Mouse (Mus musculus): ENCODE results near the gene Pafah1b3. TPM values are rescaled to one million over a fixed set of nuclear protein-coding genes. Genes with fewer than 3 reads are reported as not detected.

The Pafah1b3 gene
- polyA plus RNA-seq, 1 experiment: 42.7 TPM

GRCm38 (mm10) chr7:25277998-25278340 lies 19.8 kb downstream of the Pafah1b3 start:
- no peak for DNase-seq
- H3K4me3 ChIP-seq (replicated peaks; ENCODE audit: extremely low read depth, low read depth, low read length): peak overlapping the region; percentile 87
- TF ChIP-seq POLR2A (IDR thresholded peaks at IDR 0.05; ENCODE audit: borderline replicate concordance, extremely low read depth, low read depth, low read length): no peak
- no peak for TF ChIP-seq CTCF (IDR thresholded peaks at IDR 0.05; ENCODE audit: insufficient read depth, low read length)
- 3% methylated on average over 4 of the region's 4 CpGs for WGBS
- H3K4me1 ChIP-seq (ENCODE audit: control insufficient read depth, insufficient read depth, low read length): peaks cover 33% of the 10 kb centered on the region

GRCm38 (mm10) chr7:25277405-25277804 lies 20.4 kb downstream of the Pafah1b3 start:
- no peak overlapping the region for H3K4me3 ChIP-seq (replicated peaks; ENCODE audit: extremely low read depth, low read depth, low read length)
- no peak for DNase-seq

GRCm38 (mm10) chr7:25275555-25276298 lies 22.1 kb downstream of the Pafah1b3 start:
- H3K4me3 ChIP-seq (replicated peaks; ENCODE audit: extremely low read depth, low read depth, low read length): no peak overlapping the region
- TF ChIP-seq CTCF (IDR thresholded peaks at IDR 0.05; ENCODE audit: insufficient read depth, low read length) (no peak), POLR2A (IDR thresholded peaks at IDR 0.05; ENCODE audit: borderline replicate concordance, extremely low read depth, low read depth, low read length) (no peak)
- WGBS: 62% methylated on average over 9 of the region's 9 CpGs
- no peak for DNase-seq
- peaks cover 21% of the 10 kb centered on the region for H3K4me1 ChIP-seq (ENCODE audit: control insufficient read depth, insufficient read depth, low read length)

More at GRCm38 (mm10) chr7:25277405-25277804, 20.4 kb downstream of the Pafah1b3 start:
- H3K4me1 ChIP-seq (ENCODE audit: control insufficient read depth, insufficient read depth, low read length): peaks cover 31% of the 10 kb centered on the region
- no peak for TF ChIP-seq POLR2A (IDR thresholded peaks at IDR 0.05; ENCODE audit: borderline replicate concordance, extremely low read depth, low read depth, low read length)
- TF ChIP-seq CTCF (IDR thresholded peaks at IDR 0.05; ENCODE audit: insufficient read depth, low read length): no peak
- 70% methylated on average over 4 of the region's 4 CpGs for WGBS

GRCm38 (mm10) chr7:25274996-25275395 lies 22.8 kb downstream of the Pafah1b3 start:
- TF ChIP-seq CTCF (IDR thresholded peaks at IDR 0.05; ENCODE audit: insufficient read depth, low read length) (no peak), POLR2A (IDR thresholded peaks at IDR 0.05; ENCODE audit: borderline replicate concordance, extremely low read depth, low read depth, low read length) (no peak)
- WGBS: 84% methylated on average over 3 of the region's 3 CpGs
- no peak for DNase-seq
- H3K4me3 ChIP-seq (replicated peaks; ENCODE audit: extremely low read depth, low read depth, low read length): no peak overlapping the region
- H3K4me1 ChIP-seq (ENCODE audit: control insufficient read depth, insufficient read depth, low read length): peaks cover 15% of the 10 kb centered on the region

- H3K4me1 ChIP-seq (ENCODE audit: control insufficient read depth, insufficient read depth, low read length): peaks cover 16% of the 10 kb centered on the region
- TF ChIP-seq POLR2A (IDR thresholded peaks at IDR 0.05; ENCODE audit: borderline replicate concordance, extremely low read depth, low read depth, low read length) (no peak), CTCF (IDR thresholded peaks at IDR 0.05; ENCODE audit: insufficient read depth, low read length) (no peak)
- DNase-seq: no peak
- H3K4me3 ChIP-seq (replicated peaks; ENCODE audit: extremely low read depth, low read depth, low read length): no peak overlapping the region
- WGBS: 35% methylated on average over 5 of the region's 5 CpGs
Measured at GRCm38 (mm10) chr7:25274571-25274970, 23.2 kb downstream of the Pafah1b3 start.

- H3K4me1 ChIP-seq (ENCODE audit: control insufficient read depth, insufficient read depth, low read length): peaks cover 20% of the 10 kb centered on the region
- H3K4me3 ChIP-seq (replicated peaks; ENCODE audit: extremely low read depth, low read depth, low read length): no peak overlapping the region
- WGBS: 83% methylated on average over 22 of the region's 22 CpGs
- TF ChIP-seq POLR2A (IDR thresholded peaks at IDR 0.05; ENCODE audit: borderline replicate concordance, extremely low read depth, low read depth, low read length) (no peak), CTCF (IDR thresholded peaks at IDR 0.05; ENCODE audit: insufficient read depth, low read length) (no peak)
- DNase-seq: no peak
Measured at GRCm38 (mm10) chr7:25273259-25274241, 24.2 kb downstream of the Pafah1b3 start.

GRCm38 (mm10) chr7:25272445-25273258 lies 25.1 kb downstream of the Pafah1b3 start:
- H3K4me1 ChIP-seq (ENCODE audit: control insufficient read depth, insufficient read depth, low read length): peaks cover 17% of the 10 kb centered on the region
- H3K4me3 ChIP-seq (replicated peaks; ENCODE audit: extremely low read depth, low read depth, low read length): no peak overlapping the region
- WGBS: 85% methylated on average over 38 of the region's 38 CpGs
- DNase-seq: no peak
- TF ChIP-seq CTCF (IDR thresholded peaks at IDR 0.05; ENCODE audit: insufficient read depth, low read length) (no peak), POLR2A (IDR thresholded peaks at IDR 0.05; ENCODE audit: borderline replicate concordance, extremely low read depth, low read depth, low read length) (no peak)

GRCm38 (mm10) chr7:25271651-25272444 lies 25.9 kb downstream of the Pafah1b3 start:
- no peak overlapping the region for H3K4me3 ChIP-seq (replicated peaks; ENCODE audit: extremely low read depth, low read depth, low read length)
- TF ChIP-seq POLR2A (IDR thresholded peaks at IDR 0.05; ENCODE audit: borderline replicate concordance, extremely low read depth, low read depth, low read length) (no peak), CTCF (IDR thresholded peaks at IDR 0.05; ENCODE audit: insufficient read depth, low read length) (no peak)
- no peak for DNase-seq
- WGBS: 88% methylated on average over 30 of the region's 30 CpGs
- peaks cover 14% of the 10 kb centered on the region for H3K4me1 ChIP-seq (ENCODE audit: control insufficient read depth, insufficient read depth, low read length)
